Mouse (Mus musculus) lung, adult 10 weeks (tissue): ENCODE measurements around the gene Xrcc5. TPM values are rescaled to one million over a fixed set of nuclear protein-coding genes. Genes with fewer than 3 reads are reported as not detected.

Source experiments
- polyA plus RNA-seq: library from polyadenylated mRNA; stranded (reverse); fragments of 350-450 nt; fragmentation: Illumina TruSeq; extraction: RNeasy Lipid Tissue Mini Kit (QIAGEN cat#74804); gene quantifications from one replicate; pipeline ENCODE4 v1.2.3, GENCODE M21; 2014; ENCODE audit warnings: low read depth, low replicate concordance; ENCODE audit not compliant: insufficient read depth

Xrcc5 gene
- polyA plus RNA-seq = 9.0 TPM

GRCm38 (mm10) chr1:72307317-72307798 is at the start of gene Xrcc5:
Gene Xrcc5 (plus strand): TSS chr1:72307421.

GRCm38 (mm10) chr1:72283992-72284485 is 23.2 kb upstream of the Xrcc5 start, which contains the start of the genes Pecr and Tmem169:
Gene Pecr (minus strand): TSS chr1:72284314.
Gene Tmem169 (plus strand): TSS chr1:72284369.

Other genes starting within 250 kb of the Xrcc5 start
- gene Mreg, start 95.1 kb upstream of the Xrcc5 start, polyA plus RNA-seq = 2.3 TPM
- gene Pecr, start 23.1 kb upstream of the Xrcc5 start, polyA plus RNA-seq = 8.0 TPM
- not detected for gene Tmem169, start 23.1 kb upstream of the Xrcc5 start, polyA plus RNA-seq
- gene March4, start 229.5 kb downstream of the Xrcc5 start, polyA plus RNA-seq = 1.0 TPM